Mouse (Mus musculus) left cerebral cortex, postnatal 14 days (tissue): ENCODE measurements at regions not wholly inside any gene's neighbourhood (a gene's known extent, or its start where the extent isn't known, plus 50 kb on each side); places are given as distances from the start of the nearest gene placed in this dataset.
A peak's percentile ranks its signal among the peaks of the same experiment; 100 is the strongest.

Experiments
- DNase-seq, 2 experiments: peaks; one replicate each; pipeline ENCODE4 v3.0.0; 2021 to 2022; ENCODE audit warnings: low spot score in 2 of 2, mixed read lengths in 1 of 2
- intact Hi-C: fragments of 180-260 bp; cut with DNase I; formaldehyde crosslinking; loops from one replicate; pipeline ENCODE4 v1.15.1; 2025

DNA sequence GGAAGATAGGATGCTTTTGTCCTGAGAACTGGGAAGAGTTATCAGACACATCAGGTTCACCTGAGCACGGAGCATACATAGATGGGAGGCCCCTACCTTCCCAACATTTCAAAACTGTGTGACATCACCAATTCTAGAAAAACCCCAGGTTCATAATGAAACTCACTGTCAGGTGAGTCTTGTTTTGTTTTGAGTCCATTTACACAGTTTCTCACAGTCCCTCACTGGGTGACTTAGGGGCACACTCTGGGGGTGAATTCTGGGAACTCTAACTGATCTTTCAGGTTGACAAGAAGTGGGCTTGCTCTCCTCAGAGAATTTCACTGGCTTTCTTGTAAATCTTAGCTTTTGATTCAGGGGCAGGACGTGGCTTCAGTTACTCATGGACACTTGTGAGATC is 243.7 kb upstream of the Satb1 start:
- no peak for DNase-seq
- intact Hi-C loops = no loop called here

DNA sequence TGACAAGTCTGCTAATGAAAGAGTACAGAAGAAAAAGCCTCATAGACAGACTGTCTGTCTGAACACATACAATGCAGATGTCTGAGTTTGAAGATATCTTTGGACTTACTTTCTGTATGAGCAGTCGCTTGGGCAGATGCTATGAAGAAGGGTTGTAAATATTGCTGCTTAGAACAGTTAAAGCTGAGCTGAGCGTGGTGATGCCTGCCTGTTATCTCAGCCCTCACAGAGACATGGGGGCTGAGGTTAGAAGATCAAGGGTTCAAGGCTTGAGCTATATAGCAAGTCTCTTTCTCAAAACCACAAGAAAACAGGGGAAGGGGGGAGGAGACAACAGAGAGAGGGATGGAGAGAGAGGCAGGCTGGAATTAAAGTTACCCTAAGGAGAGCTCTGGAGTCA is 234.6 kb upstream of the Satb1 start:
- DNase-seq = no peak
- intact Hi-C loops = no loop called here

DNA sequence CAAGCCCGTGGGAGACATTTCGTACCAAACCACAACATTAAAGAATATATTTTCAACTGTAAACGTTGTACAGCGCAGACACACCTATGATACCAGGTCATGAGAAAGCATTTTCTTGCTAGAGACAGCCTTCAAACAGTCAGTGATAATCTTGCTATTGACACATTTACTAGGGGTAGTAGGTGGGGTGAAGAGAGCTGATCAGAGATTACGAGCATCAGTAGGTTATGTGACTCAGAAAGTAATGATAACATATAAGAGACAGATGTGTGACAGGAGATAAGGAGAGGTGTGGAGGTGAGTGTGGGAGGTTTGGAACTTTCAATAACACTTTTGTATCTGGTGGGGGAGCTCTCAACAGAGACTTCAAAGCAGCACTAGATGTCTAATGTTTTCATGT is 231.5 kb upstream of the Satb1 start:
- DNase-seq = no peak
- intact Hi-C loops = no loop called here

DNA sequence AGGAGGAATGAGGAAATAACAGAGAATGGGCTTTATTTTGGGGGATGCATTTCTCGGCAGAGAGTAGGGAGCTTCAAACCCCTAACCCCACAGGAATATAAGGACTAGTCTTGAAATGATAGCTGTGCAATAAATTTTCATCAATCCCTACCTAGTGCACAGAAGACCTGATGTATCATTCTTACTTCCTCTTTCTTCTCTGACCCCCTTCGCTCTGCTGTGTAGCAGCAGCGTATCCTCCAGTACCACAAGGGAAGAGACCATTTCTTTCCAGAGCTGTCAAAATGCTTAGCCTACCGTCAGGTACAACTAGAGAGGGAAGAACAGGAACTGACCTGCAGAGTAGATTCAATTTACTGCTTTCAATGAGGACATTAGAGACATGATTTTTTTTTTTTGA is 230.0 kb upstream of the Satb1 start:
- no peak for DNase-seq
- intact Hi-C loops = no loop called here

DNA sequence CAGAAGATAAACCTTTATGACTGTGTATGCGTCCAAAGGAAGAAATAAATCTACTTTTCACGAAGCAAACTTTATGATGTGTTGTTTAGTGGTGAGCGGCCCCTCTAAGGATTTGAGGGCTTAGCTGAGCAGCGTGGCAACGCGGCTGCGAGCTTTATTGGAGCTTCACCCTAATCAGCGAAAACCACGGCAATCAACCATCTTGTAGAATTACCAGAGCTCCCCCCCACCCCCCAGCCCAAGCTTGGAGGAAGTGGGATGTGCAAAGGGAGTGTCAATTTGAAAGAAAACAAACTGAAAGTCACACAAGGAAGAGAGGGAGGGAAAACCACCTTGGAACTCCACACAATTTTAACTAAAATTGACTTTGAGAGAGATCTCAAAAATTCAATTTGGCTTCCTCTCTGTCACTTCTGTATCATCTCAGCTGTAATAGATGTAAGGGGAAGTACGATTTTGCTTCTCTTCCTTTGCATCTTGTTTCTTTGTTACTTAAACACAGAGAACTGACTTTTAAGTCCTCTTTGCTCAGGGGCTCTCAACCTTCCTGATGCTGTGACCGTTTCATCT is 229.1 kb upstream of the Satb1 start:
- intact Hi-C loops = no loop called here
- no peak for DNase-seq

DNA sequence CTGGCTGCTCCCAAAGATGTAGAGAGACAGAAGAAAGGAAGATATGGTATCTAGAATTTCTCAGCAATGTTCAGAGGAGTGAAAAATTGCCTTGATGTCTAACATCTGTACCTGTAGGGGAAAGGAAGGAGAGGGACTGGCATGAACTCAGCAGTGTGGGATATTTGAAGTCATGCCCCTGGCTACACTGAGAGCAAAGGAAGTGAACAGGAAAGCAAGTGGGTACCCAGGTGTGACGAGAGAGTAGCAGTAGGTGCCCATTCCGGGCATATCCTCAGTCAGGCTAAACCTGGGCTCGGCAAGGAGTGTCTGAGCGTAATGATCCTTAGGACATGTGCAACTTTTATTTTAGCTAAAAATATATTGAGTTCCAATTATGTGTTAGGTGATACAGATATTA is 203.4 kb upstream of the Satb1 start:
- intact Hi-C loops = no loop called here
- DNase-seq = no peak

DNA sequence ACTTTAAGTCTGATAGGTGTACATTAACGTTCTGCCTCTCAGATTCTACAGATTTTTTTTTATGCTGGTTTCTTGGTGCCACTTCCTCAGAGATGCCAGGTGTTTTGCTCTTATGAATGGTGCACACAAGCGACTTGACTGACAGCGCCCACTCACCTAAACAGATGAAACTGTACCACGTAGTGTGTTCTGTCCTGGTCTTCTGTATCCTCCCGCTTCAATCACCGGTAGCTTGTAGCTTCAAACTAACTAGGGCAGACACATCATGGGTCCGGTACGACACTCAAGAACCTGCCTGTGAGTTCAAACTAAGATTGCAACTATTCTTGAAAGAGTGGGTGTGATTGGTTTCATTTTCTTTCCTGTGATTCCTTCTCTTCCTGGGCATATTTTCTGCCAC is 198.0 kb upstream of the Satb1 start:
- DNase-seq = no peak
- intact Hi-C loops = no loop called here

DNA sequence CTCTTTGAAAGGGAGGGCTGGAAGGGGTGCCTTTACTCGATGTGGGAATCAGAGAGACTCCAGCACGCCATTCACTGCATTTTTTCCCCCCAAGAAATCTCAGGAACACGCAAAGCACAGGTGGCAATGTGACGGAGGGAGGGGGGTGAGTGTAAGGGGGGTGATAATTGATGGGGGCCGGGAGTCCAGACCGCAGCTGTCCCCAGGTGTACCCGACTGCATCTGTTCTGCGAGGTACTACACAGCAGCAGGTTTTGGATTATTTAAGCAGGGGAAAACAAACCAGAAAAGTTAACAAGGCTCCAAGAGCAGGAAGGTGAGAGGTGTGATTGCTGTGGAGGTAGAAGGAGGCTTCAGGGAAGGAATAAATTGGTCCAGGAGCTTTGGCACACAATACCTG is 153.8 kb upstream of the Satb1 start:
- no peak for DNase-seq
- intact Hi-C loops = no loop called here

DNA sequence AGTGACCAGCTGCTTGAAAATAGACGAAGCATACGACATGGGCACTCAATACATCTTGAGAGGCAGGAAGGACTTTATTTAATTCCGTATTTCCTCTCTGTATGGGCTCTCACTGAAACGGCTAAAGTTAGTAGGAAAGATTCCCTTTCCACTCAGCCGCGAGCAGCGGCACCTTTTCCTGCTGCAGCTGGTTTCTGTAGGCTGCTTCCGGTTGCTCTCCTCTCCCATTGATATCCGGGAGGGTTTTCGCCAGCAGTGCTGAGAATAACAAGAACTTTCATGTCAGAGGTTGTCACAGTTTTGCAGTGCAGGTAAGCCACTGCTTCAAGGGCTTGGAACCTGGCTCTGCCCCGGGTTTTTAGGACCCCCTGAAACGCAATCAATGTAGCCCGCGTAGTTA is 153.1 kb upstream of the Satb1 start:
- intact Hi-C loops = no loop called here
- DNase-seq = no peak

DNA sequence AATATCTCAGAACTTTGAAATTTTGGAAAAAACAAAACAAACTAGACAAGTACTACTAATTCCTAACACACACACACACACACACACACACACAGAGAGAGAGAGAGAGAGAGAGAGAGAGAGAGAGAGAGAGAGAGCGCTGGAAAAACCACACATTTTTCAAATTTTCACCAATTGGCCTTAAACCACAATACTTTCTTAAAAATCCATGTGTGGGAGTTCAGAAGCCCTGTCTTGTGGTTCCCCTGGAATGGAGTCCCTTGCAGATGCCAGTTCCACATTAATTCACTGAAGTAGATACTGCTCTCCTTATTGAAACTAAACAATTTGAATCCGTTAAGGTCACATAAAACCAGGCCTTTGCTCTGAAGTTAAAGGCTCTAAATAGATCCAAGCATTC is 146.0 kb upstream of the Satb1 start:
- DNase-seq = no peak
- intact Hi-C loops = no loop called here

DNA sequence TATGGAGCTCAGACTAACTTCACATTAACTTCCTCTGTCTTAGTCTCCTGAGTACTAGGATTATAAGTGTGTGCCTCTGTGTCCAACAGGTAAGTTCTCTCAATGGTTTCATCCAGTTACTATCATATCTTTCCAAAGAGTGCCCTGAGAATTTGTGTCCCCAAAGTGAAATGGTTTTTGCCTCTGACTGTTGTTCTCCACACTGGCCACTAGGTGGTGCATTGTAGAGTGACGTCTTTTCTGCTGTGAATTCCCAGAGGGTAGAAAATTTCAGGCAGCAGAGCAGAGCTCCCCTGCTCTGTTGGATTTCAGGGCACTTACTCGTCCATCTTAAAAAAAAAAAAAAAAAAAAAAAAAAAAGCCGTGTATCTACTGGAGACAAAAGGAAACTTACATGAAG is 138.4 kb upstream of the Satb1 start:
- intact Hi-C loops = no loop called here
- no peak for DNase-seq

DNA sequence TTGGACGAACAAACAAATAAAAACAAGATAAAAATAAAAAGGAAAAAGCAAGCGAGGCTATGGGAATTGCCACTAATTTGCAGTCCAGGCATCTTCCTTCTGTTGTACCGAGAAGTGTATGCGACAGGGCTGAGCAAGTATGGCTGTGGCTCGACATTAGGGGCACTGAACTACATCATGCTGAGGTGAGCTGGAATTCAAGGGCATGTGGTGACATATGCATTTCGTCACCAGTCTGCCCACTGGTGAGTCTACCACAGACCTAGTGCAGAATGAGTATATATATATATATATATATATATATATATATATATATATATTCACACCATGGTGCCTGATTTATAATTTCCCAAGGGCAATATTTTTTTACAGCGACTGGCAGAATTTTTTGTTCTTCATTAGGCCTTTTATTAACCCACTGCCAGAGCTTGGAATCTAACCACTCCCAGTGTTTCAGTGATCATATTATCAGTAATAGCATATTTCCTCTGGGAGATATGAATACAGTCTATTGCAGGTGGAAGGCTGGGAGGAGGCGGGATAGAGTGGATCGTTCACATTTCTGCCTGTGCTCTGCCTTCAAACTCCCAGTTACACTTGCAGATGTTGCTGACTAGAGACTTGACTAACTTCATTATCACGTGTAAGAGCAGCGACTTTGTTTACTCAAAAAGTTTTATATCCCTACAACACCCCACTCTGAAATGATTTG is 133.6 kb upstream of the Satb1 start:
- intact Hi-C loops = no loop called here
- no peak for DNase-seq

DNA sequence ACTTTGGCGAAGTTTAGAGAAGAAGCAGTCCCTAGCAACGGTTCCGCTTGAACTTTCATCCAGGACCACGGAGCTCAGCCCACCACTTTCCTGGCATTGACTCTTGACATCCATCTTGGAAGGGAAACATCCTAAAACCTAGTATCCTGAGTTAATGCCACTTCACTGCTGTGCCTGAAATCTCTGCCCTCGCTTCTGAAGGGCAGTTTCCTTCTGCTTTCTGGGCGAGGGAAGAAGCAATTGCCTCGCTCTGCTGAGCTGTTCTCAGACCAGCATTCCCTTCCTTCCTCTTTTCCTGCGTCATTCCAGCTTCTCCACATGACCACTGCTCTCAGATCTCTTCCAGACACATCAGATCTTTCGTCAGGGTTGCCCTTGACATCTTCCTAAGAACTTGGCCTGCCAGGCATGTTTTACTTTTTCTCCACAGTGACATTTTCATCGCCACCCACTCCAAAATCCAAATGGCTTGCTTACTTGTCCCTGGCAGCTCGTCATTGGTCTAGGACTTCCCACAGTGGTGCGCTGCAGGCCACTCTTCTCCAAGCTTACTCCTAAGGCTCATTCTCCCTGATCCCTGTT is 129.5 kb upstream of the Satb1 start:
- DNase-seq = peak in 1 of 2 experiments; percentile 8
- intact Hi-C loops = loop anchor here (5.0 kb wide), 1 partner anchor 390 kb away; no protein-coding TSS in a partner anchor

DNA sequence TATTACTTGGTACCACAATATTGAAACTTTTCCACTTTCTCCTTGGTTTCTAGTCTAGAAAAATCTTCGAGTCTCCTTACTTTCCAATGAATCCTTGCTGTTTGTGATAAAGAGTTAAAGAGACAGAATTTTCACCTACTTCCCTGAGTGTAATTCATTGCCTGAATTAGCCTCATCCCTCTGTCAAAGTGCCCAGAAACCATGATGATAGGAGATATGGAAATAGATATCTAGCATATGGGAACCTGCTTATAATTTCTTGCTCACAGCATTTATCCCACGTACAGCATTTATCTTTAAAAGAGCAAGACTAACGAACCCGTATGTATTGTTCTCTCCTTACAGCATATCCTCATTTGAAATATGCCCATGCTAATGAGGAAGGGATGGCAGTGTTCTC is 128.2 kb upstream of the Satb1 start:
- peak; percentile 25 to 71 for DNase-seq

DNA sequence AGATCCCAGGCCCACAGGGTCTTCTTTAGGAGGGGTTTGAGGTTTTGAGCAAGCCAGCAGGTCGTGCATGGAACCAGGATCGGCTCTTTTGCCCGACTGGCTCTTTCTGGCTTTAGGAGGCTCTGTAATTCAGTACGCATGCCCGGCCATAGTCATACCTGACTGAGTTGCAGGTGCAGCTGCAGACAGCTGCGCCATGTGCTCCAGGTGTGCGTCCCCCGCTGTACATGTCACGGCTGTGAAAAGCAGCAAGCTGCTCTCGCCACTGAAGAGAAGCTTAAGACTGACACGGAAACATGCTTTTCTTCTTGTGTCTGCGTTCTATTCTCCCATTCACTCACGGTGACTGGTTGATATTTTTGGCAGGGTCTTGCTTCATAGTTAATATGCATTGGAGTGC is 123.2 kb upstream of the Satb1 start:
- no peak for DNase-seq
- intact Hi-C loops = no loop called here

More for the DNA sequence above, 128.2 kb upstream of the Satb1 start:
- intact Hi-C loops = loop anchor here (5.0 kb wide), 1 partner anchor 391 kb away; no protein-coding TSS in a partner anchor

DNA sequence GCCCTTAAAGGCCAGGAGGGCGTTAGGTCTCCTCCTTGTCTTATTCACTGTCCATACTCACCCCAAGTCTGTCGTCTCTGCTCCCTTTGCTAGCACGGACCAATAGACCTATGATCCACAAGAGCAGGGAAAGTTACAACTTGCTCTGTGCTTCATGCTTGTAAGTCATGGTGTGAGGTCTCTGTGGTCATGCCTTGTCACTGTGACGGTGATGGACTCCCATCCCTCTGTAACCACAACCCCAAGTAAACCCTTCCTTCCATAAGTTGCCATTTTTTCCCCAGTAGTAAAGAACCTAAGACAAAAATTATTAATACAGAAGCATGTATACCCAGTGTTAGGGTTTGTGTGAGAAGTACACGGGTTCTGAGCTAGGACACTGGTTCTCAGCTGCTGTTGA is 104.6 kb upstream of the Satb1 start:
- no peak for DNase-seq
- intact Hi-C loops = no loop called here

DNA sequence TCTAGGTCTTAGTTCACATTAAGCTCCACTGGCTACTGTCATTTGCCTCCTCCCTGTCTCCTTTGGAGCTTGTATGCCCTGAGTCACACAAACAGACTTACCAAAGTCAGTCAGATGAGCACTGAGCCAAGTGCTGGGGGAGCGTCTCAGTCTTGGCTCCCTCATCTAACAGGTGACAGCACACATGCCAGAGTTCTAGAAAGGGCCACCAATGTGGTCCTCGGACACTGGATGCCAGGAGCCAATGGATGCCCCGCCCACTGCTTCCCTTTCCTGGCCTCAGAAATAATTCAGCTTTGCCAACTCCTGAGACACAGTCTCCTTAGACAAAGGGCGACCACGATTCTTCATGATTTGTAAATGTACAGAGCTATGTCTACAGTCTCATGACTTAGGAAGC is 103.0 kb upstream of the Satb1 start:
- intact Hi-C loops = no loop called here
- DNase-seq = no peak

DNA sequence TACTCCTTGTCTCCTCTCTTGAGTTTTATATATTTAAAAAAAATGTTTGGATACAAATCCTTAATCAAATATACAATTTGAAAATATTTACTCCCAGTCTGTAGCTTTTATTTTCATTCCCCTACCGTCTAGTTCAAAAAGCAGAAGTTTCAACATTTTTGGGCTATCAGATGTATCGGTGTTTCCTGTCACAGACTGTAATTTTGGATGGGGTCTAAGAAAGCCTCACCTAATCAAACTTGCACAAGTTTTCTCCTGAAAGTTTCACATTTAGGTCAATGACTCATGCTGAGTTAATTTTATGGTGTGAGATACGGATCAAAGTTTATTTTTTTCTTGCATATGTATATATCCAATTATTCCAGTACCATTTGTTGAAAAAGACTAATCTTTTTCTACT is 93.3 kb upstream of the Satb1 start:
- DNase-seq = no peak
- intact Hi-C loops = no loop called here

DNA sequence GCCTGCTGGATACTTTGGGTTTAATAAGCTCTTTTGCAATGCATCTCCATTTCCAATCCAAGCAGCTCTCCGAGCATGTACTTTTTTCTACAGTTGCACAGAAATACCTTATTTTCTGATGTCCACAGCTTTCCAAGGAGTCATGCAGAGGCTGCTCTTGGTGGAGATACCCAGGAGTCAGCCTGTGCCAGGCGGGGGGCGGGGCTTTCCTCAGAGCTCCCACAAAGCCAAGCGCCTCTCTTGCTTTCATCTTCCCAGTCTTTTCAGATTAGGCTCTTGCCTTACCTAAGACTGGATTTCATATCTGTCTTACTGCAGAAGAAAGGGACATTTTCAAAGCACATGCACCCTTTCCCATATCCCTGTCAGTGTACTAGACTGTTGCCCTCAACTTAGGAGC is 73.9 kb upstream of the Satb1 start:
- intact Hi-C loops = no loop called here
- DNase-seq = no peak

DNA sequence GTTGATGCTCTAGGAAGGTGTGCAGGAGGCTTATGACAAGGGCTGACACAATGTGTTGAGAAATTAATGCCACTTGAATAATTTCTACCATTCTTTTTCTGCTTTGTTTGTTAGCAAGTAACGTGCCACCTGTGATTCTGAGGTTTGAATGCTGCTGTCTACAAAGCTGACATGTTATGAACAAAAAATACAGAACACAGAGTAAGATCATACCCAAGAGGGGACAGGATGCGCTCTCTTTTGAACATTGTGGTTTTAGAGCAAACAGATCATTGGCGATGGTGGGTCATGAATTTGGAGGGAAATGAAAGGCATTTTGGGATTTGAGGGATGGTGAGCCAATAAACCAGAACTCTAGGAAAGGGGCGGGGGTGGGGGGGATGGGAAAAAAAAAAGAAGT is 73.3 kb upstream of the Satb1 start:
- DNase-seq = no peak
- intact Hi-C loops = no loop called here

DNA sequence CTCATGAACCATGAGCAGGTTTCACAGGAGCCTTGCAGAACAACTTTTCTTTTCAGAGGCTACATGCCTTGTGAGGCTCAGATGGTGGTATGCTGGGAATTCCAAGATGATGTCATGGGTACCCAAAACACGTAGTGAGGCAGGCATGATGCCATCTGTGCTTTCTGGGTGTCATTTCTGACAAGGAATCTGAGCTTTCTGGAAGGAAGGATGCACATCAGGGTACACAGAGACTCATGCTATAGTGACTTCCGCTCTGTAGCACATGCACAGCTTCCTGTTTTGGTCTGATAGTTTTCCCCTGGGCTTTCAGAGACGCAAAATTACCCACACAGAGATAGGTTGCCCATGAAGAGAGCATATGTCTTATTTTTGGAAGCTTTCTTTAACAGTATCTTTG is 70.8 kb upstream of the Satb1 start:
- no peak for DNase-seq
- intact Hi-C loops = no loop called here
